Mouse (Mus musculus): ENCODE results near the gene Camta1. TPM values are rescaled to one million over a fixed set of nuclear protein-coding genes. Genes with fewer than 3 reads are reported as not detected.

Gene Camta1
- polyA plus RNA-seq, 2 experiments: 7.3 to 32.8 TPM

DNA sequence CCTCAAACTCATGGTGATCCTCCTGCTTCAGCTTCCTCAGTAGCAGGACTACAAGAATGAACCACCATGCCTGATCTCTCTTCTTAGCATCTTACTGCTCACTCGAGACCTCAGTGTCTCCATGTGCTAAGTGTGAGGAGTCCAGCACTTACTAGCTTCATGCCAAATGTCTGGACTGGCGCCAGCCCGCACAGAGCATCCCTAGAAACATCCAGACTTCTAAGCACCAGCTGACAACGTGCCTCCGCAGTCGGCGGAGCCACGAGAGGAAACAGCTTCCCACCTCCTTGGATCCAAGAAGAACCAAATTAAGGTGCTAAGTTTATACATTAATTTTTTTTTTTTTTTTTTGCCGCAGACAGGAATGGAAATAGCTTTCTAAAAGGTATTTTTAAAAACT, 661.4 kb downstream of the Camta1 start:
- Histone ChIP-seq H3K36me3 (replicated peaks; ENCODE audit: control insufficient read depth, insufficient read depth, low read depth) (no peaks in the 10 kb centered on the region), H3K4me3 (ENCODE audit: insufficient read depth in 1 of 2, low read depth in 2 of 2, low read length in 2 of 2) (no peak overlapping the region), H3K4me2 (ENCODE audit: low read depth) (no peak overlapping the region), H3K27ac (no peak overlapping the region), H3K27me3 (ENCODE audit: control insufficient read depth, insufficient read depth, low read length) (no peaks in the 10 kb centered on the region), H3K4me1 (replicated peaks; ENCODE audit: control insufficient read depth in 2 of 2, insufficient read depth in 2 of 2, low read length in 1 of 2) (no peaks in the 10 kb centered on the region), H3K9ac (replicated peaks) (no peak overlapping the region), H3K9me3 (ENCODE audit: control insufficient read depth, low read length) (no peaks in the 10 kb centered on the region)
- 72% methylated on average over 9 of the region's 9 CpGs for WGBS (ENCODE audit: insufficient replicate concordance)
- DNase-seq (ENCODE audit: low read depth in 3 of 3, low spot score in 3 of 3): no peak
- TF ChIP-seq EP300 (IDR thresholded peaks at IDR 0.05; ENCODE audit: low read depth) (no peak), CTCF (IDR thresholded peaks at IDR 0.05; ENCODE audit: low read depth) (no peak)
- no peak for ATAC-seq (ENCODE audit: insufficient read depth)

DNA sequence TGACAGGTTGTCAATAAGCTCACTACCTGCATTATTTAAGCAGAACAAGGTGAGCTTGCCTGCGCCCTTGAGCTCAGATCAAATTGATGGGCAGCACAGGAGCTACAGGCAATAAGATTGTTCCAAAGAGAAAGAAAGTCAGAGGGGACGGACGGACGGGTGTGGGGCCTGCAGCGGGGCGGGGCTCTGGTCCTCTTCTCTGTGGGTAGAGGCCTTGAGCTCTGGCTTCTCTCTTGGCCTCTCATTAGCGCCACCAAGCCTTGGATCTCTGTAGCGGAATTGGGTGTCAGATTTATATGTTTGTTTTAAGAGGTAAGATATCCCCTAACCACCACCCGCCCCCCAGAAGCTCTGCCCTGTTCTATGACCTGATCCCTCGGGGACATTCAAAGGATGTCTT, 666.5 kb downstream of the Camta1 start:
- Histone ChIP-seq H3K4me3 (ENCODE audit: insufficient read depth in 1 of 2, low read depth in 2 of 2, low read length in 2 of 2) (no peak overlapping the region), H3K27me3 (ENCODE audit: control insufficient read depth, insufficient read depth, low read length) (no peaks in the 10 kb centered on the region), H3K36me3 (replicated peaks; ENCODE audit: control insufficient read depth, insufficient read depth, low read depth) (no peaks in the 10 kb centered on the region), H3K9ac (replicated peaks) (no peak overlapping the region), H3K27ac (no peak overlapping the region), H3K4me1 (replicated peaks; ENCODE audit: control insufficient read depth in 2 of 2, insufficient read depth in 2 of 2, low read length in 1 of 2) (no peaks in the 10 kb centered on the region), H3K4me2 (ENCODE audit: low read depth) (no peak overlapping the region), H3K9me3 (ENCODE audit: control insufficient read depth, low read length) (no peaks in the 10 kb centered on the region)
- no peak for TF ChIP-seq EP300 (IDR thresholded peaks at IDR 0.05; ENCODE audit: low read depth)
- no peak for TF ChIP-seq CTCF (IDR thresholded peaks at IDR 0.05; ENCODE audit: low read depth)
- ATAC-seq (ENCODE audit: insufficient read depth): no peak
- no peak for DNase-seq (ENCODE audit: low read depth in 3 of 3, low spot score in 3 of 3)
- 34% methylated on average over 10 of the region's 10 CpGs for WGBS (ENCODE audit: insufficient replicate concordance)

DNA sequence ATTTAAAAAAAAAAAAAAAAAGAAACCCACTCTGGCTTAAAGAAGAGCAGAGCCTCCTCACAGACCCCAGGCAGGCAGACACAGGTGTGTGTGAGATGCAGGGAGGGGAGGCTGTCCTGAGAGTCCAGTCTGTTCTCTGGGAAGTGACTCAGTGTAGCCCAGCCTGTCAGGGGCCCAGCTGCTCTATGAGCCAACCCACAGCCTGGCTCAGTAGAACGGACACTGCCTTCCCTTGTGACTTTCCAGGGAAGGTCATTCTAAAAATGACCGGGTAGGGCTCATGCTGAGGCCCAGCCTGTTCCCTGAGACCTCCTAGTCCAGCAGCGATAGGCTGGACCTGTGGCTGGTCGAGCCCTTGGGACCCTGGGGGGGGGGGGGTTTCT, 667.0 kb downstream of the Camta1 start:
- no peaks in the 10 kb centered on the region for H3K27me3 ChIP-seq (ENCODE audit: control insufficient read depth, insufficient read depth, low read length)
- H3K9ac ChIP-seq (replicated peaks): no peak overlapping the region
- H3K36me3 ChIP-seq (replicated peaks; ENCODE audit: control insufficient read depth, insufficient read depth, low read depth): no peaks in the 10 kb centered on the region
- H3K4me2 ChIP-seq (ENCODE audit: low read depth): no peak overlapping the region
- H3K9me3 ChIP-seq (ENCODE audit: control insufficient read depth, low read length): no peaks in the 10 kb centered on the region
- no peak for TF ChIP-seq CTCF (IDR thresholded peaks at IDR 0.05; ENCODE audit: low read depth)
- no peak for TF ChIP-seq EP300 (IDR thresholded peaks at IDR 0.05; ENCODE audit: low read depth)
- no peak for DNase-seq (ENCODE audit: low read depth in 3 of 3, low spot score in 3 of 3)
- no peak overlapping the region for H3K27ac ChIP-seq
- ATAC-seq (ENCODE audit: insufficient read depth): no peak
- H3K4me3 ChIP-seq (ENCODE audit: insufficient read depth in 1 of 2, low read depth in 2 of 2, low read length in 2 of 2): no peak overlapping the region
- WGBS (ENCODE audit: insufficient replicate concordance): 32% methylated on average over 4 of the region's 4 CpGs
- H3K4me1 ChIP-seq (replicated peaks; ENCODE audit: control insufficient read depth in 2 of 2, insufficient read depth in 2 of 2, low read length in 1 of 2): no peaks in the 10 kb centered on the region

DNA sequence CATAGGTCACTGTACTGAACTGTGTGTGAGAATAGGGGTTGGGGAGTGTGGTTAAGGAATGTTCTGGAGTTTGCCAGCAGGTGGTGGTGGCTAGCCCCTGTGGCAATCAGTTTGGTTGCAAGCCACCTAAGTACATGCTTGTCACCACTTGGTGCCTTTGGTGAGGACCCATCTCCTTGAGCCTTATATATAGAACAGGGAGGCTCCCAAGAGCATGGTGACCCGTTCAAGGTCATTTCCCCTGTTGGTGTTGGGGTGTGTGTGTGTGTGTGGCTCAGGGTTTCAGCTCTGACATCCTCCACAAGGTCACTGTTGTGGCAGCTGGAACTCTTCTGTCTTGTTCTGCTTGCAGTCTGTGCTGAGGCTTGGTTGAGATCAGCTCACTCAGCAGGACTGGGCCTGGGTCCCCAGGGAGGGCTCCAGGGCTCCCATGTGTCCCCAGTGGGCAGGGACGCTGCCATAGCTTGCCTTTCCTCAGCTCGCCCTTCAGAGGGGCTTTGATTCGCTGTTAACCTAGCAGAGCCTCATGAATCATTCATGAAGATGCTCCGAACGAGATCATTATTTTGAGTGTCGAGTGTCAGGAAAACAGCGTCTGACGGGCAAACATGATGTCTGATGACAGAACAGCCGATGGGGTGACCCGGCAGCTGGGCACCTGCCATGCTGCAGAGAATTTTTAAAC, 667.5 kb downstream of the Camta1 start:
- Histone ChIP-seq H3K4me1 (replicated peaks; ENCODE audit: control insufficient read depth in 2 of 2, insufficient read depth in 2 of 2, low read length in 1 of 2) (no peaks in the 10 kb centered on the region), H3K27me3 (ENCODE audit: control insufficient read depth, insufficient read depth, low read length) (no peaks in the 10 kb centered on the region), H3K27ac (no peak overlapping the region), H3K36me3 (replicated peaks; ENCODE audit: control insufficient read depth, insufficient read depth, low read depth) (no peaks in the 10 kb centered on the region), H3K9me3 (ENCODE audit: control insufficient read depth, low read length) (no peaks in the 10 kb centered on the region), H3K4me2 (ENCODE audit: low read depth) (no peak overlapping the region), H3K4me3 (ENCODE audit: insufficient read depth in 1 of 2, low read depth in 2 of 2, low read length in 2 of 2) (no peak overlapping the region), H3K9ac (replicated peaks) (no peak overlapping the region)
- DNase-seq (ENCODE audit: low read depth in 3 of 3, low spot score in 3 of 3) (no peak), ATAC-seq (ENCODE audit: insufficient read depth) (no peak)
- no peak for TF ChIP-seq CTCF (IDR thresholded peaks at IDR 0.05; ENCODE audit: low read depth)
- TF ChIP-seq EP300 (IDR thresholded peaks at IDR 0.05; ENCODE audit: low read depth): no peak
- WGBS (ENCODE audit: insufficient replicate concordance): 38% methylated on average over 11 of the region's 11 CpGs

DNA sequence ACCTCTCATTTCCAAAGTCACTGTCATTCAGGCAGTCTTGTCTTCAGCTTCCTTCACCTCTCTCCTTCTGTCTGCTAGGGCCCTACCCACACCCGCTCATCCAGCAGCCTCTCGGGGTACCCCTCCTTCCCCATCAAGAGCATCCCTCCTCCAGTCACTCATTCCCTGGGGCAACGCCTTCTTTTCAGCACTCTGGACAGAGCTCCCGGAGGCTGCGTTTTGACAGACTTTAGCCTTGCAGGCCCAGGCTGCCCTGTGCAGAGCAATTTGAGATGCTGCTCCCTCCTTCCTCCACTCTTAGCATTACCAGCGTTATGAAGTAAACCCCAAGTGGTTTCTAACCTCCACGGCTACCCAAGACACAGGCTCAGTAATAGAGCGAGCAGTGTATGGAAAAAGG, 675.2 kb downstream of the Camta1 start:
- DNase-seq (ENCODE audit: low read depth in 3 of 3, low spot score in 3 of 3) (peak in 2 of 3 experiments; percentile 7 to 11), ATAC-seq (ENCODE audit: insufficient read depth) (no peak)
- Histone ChIP-seq H3K9ac (replicated peaks) (no peak overlapping the region), H3K36me3 (replicated peaks; ENCODE audit: control insufficient read depth, insufficient read depth, low read depth) (no peaks in the 10 kb centered on the region), H3K4me3 (ENCODE audit: insufficient read depth in 1 of 2, low read depth in 2 of 2, low read length in 2 of 2) (no peak overlapping the region), H3K4me1 (replicated peaks; ENCODE audit: control insufficient read depth in 2 of 2, insufficient read depth in 2 of 2, low read length in 1 of 2) (no peaks in the 10 kb centered on the region), H3K9me3 (ENCODE audit: control insufficient read depth, low read length) (no peaks in the 10 kb centered on the region), H3K27ac (no peak overlapping the region), H3K27me3 (ENCODE audit: control insufficient read depth, insufficient read depth, low read length) (no peaks in the 10 kb centered on the region), H3K4me2 (ENCODE audit: low read depth) (no peak overlapping the region)
- TF ChIP-seq CTCF (IDR thresholded peaks at IDR 0.05; ENCODE audit: low read depth) (no peak), EP300 (IDR thresholded peaks at IDR 0.05; ENCODE audit: low read depth) (no peak)
- WGBS (ENCODE audit: insufficient replicate concordance): 8% methylated on average over 8 of the region's 8 CpGs
